Mouse (Mus musculus): ENCODE data around the gene Pabpc4.
A peak's percentile ranks its signal among the peaks of the same experiment; 100 is the strongest.
"Not testable (repeated sequence)": the region's sequence is repeated elsewhere in the genome, so short reads cannot be mapped to it uniquely, and the experiment has no call there.

The Pabpc4 gene

GRCm38 (mm10) chr4:123298980-123299670, 37.0 kb downstream of the Pabpc4 start:
- no peak for DNase-seq

- DNase-seq = peak; percentile 23 to 29
Measured at GRCm38 (mm10) chr4:123305789-123306188, 43.6 kb downstream of the Pabpc4 start.

GRCm38 (mm10) chr4:123306999-123307398, 44.8 kb downstream of the Pabpc4 start:
- no peak for DNase-seq

GRCm38 (mm10) chr4:123308292-123308691, 46.1 kb downstream of the Pabpc4 start:
- DNase-seq = no peak

- no peak for DNase-seq
Measured at GRCm38 (mm10) chr4:123311845-123312244, 49.7 kb downstream of the Pabpc4 start.

- no peak for DNase-seq
Measured at GRCm38 (mm10) chr4:123313010-123313409, 50.9 kb downstream of the Pabpc4 start.

- no peak for DNase-seq
Measured at GRCm38 (mm10) chr4:123314497-123314896, 52.3 kb downstream of the Pabpc4 start.

GRCm38 (mm10) chr4:123322910-123323309, 60.8 kb downstream of the Pabpc4 start:
- DNase-seq = not testable (repeated sequence)

- DNase-seq = no peak
Measured at GRCm38 (mm10) chr4:123323534-123323933, 61.4 kb downstream of the Pabpc4 start, which contains the start of gene Oxct2a. Oxct2a (minus strand) TSS chr4:123323634.

- no peak for DNase-seq
Measured at GRCm38 (mm10) chr4:123326087-123326486, 63.9 kb downstream of the Pabpc4 start.

- DNase-seq = no peak
Measured at GRCm38 (mm10) chr4:123327630-123328029, 65.5 kb downstream of the Pabpc4 start.

GRCm38 (mm10) chr4:123328946-123329345, 66.8 kb downstream of the Pabpc4 start:
- DNase-seq = no peak

GRCm38 (mm10) chr4:123331326-123331725, 69.2 kb downstream of the Pabpc4 start:
- no peak for DNase-seq

GRCm38 (mm10) chr4:123331961-123332360, 69.8 kb downstream of the Pabpc4 start:
- DNase-seq = not testable (repeated sequence)

GRCm38 (mm10) chr4:123333151-123333550, 71.0 kb downstream of the Pabpc4 start:
- no peak for DNase-seq

- no peak for DNase-seq
Measured at GRCm38 (mm10) chr4:123334177-123334576, 72.0 kb downstream of the Pabpc4 start.

GRCm38 (mm10) chr4:123335244-123335643, 73.1 kb downstream of the Pabpc4 start:
- DNase-seq = not testable (repeated sequence)

- DNase-seq = no peak
Measured at GRCm38 (mm10) chr4:123335796-123336585, 73.8 kb downstream of the Pabpc4 start.

- DNase-seq = no peak
Measured at GRCm38 (mm10) chr4:123337693-123338092, 75.5 kb downstream of the Pabpc4 start.

GRCm38 (mm10) chr4:123340232-123340631, 78.1 kb downstream of the Pabpc4 start:
- no peak for DNase-seq

GRCm38 (mm10) chr4:123342091-123342641, 80.0 kb downstream of the Pabpc4 start:
- no peak for DNase-seq

- DNase-seq = peak; percentile 54 to 61
Measured at GRCm38 (mm10) chr4:123342642-123343470, 80.7 kb downstream of the Pabpc4 start, which contains the start of gene Bmp8a. Bmp8a (minus strand) TSS chr4:123343252.

- DNase-seq = no peak
Measured at GRCm38 (mm10) chr4:123343471-123343789, 81.3 kb downstream of the Pabpc4 start.

Measured in thymus, postnatal 36 days (tissue).